Mouse (Mus musculus): Measurements from ENCODE around the gene Actn1. TPM values are rescaled to one million over a fixed set of nuclear protein-coding genes. Genes with fewer than 3 reads are reported as not detected.
"Not testable (repeated sequence)": the region's sequence is repeated elsewhere in the genome, so short reads cannot be mapped to it uniquely, and the experiment has no call there.

The Actn1 gene
- polyA plus RNA-seq, 1 experiment from 2014 or later: 27.2 TPM

GRCm38 (mm10) chr12:80269303-80269702 lies 9.1 kb upstream of the Actn1 start:
- Histone ChIP-seq H3K4me2 (ENCODE audit: low read depth, low read length, severe bottlenecking) (no peak overlapping the region), H3K4me3 (ENCODE audit: low read depth, low read length) (no peak overlapping the region), H3K4me1 (replicated peaks; ENCODE audit: control insufficient read depth, insufficient read depth, low read length) (0 out of 2 replicates have a peak, but pooled peaks cover 2% of the 10 kb centered on the region), H3K9me3 (ENCODE audit: control insufficient read depth, low read length) (no peaks in the 10 kb centered on the region), H3K27ac (ENCODE audit: low read depth, low read length) (no peak overlapping the region), H3K9ac (ENCODE audit: low read length) (no peak overlapping the region), H3K36me3 (ENCODE audit: control insufficient read depth, insufficient read depth, low read length) (no peaks in the 10 kb centered on the region), H3K27me3 (ENCODE audit: control insufficient read depth, insufficient read depth, low read length) (no peaks in the 10 kb centered on the region)
- ATAC-seq (replicated peaks; ENCODE audit: low FRiP score): no peak
- 92% methylated on average over 2 of the region's 2 CpGs for WGBS
- no peak for DNase-seq (ENCODE audit: low spot score)

GRCm38 (mm10) chr12:80267962-80268361 lies 7.8 kb upstream of the Actn1 start:
- Histone ChIP-seq H3K9me3 (ENCODE audit: control insufficient read depth, low read length) (no peaks in the 10 kb centered on the region), H3K27me3 (ENCODE audit: control insufficient read depth, insufficient read depth, low read length) (no peaks in the 10 kb centered on the region), H3K27ac (ENCODE audit: low read depth, low read length) (no peak overlapping the region), H3K4me3 (ENCODE audit: low read depth, low read length) (no peak overlapping the region), H3K4me1 (replicated peaks; ENCODE audit: control insufficient read depth, insufficient read depth, low read length) (0 out of 2 replicates have a peak, but pooled peaks cover 2% of the 10 kb centered on the region), H3K9ac (ENCODE audit: low read length) (no peak overlapping the region), H3K4me2 (ENCODE audit: low read depth, low read length, severe bottlenecking) (no peak overlapping the region), H3K36me3 (ENCODE audit: control insufficient read depth, insufficient read depth, low read length) (no peaks in the 10 kb centered on the region)
- ATAC-seq (replicated peaks; ENCODE audit: low FRiP score): no peak
- no peak for DNase-seq (ENCODE audit: low spot score)
- WGBS: 87% methylated on average over 6 of the region's 6 CpGs

GRCm38 (mm10) chr12:80264388-80264787 lies 4.2 kb upstream of the Actn1 start:
- H3K27me3 ChIP-seq (ENCODE audit: control insufficient read depth, insufficient read depth, low read length); H3K4me2 ChIP-seq (ENCODE audit: low read depth, low read length, severe bottlenecking); H3K9ac ChIP-seq (ENCODE audit: low read length); ATAC-seq (replicated peaks; ENCODE audit: low FRiP score); H3K9me3 ChIP-seq (ENCODE audit: control insufficient read depth, low read length); H3K4me1 ChIP-seq (replicated peaks; ENCODE audit: control insufficient read depth, insufficient read depth, low read length); H3K36me3 ChIP-seq (ENCODE audit: control insufficient read depth, insufficient read depth, low read length); DNase-seq (ENCODE audit: low spot score); H3K4me3 ChIP-seq (ENCODE audit: low read depth, low read length); H3K27ac ChIP-seq (ENCODE audit: low read depth, low read length): not testable (repeated sequence)
- 86% methylated on average over 7 of the region's 7 CpGs for WGBS

- no peaks in the 10 kb centered on the region for H3K9me3 ChIP-seq (ENCODE audit: control insufficient read depth, low read length)
- 12% methylated on average over 25 of the region's 25 CpGs for WGBS
- H3K4me3 ChIP-seq (ENCODE audit: low read depth, low read length): peak overlapping the region; percentile 72
- H3K4me2 ChIP-seq (ENCODE audit: low read depth, low read length, severe bottlenecking): peak overlapping the region; percentile 80
- peak; percentile 34 for ATAC-seq (replicated peaks; ENCODE audit: low FRiP score)
- peaks cover 4% of the 10 kb centered on the region; the same call in 1 of the 2 replicates for H3K4me1 ChIP-seq (replicated peaks; ENCODE audit: control insufficient read depth, insufficient read depth, low read length)
- no peaks in the 10 kb centered on the region for H3K36me3 ChIP-seq (ENCODE audit: control insufficient read depth, insufficient read depth, low read length)
- DNase-seq (ENCODE audit: low spot score): peak; percentile 56
- H3K9ac ChIP-seq (ENCODE audit: low read length): peak overlapping the region; percentile 83
- no peaks in the 10 kb centered on the region for H3K27me3 ChIP-seq (ENCODE audit: control insufficient read depth, insufficient read depth, low read length)
- H3K27ac ChIP-seq (ENCODE audit: low read depth, low read length): peak overlapping the region; percentile 46; the same call in 1 of the 2 replicates
Measured at GRCm38 (mm10) chr12:80260744-80261695, 849 bp upstream of the Actn1 start.

GRCm38 (mm10) chr12:80259216-80260055 lies 735 bp downstream of the Actn1 start:
- Histone ChIP-seq H3K4me1 (replicated peaks; ENCODE audit: control insufficient read depth, insufficient read depth, low read length) (peaks cover 4% of the 10 kb centered on the region; the same call in 1 of the 2 replicates), H3K9ac (ENCODE audit: low read length) (peak overlapping the region; percentile 83), H3K4me3 (ENCODE audit: low read depth, low read length) (peak overlapping the region; percentile 72), H3K9me3 (ENCODE audit: control insufficient read depth, low read length) (no peaks in the 10 kb centered on the region), H3K27me3 (ENCODE audit: control insufficient read depth, insufficient read depth, low read length) (no peaks in the 10 kb centered on the region), H3K4me2 (ENCODE audit: low read depth, low read length, severe bottlenecking) (peak overlapping the region; percentile 80), H3K27ac (ENCODE audit: low read depth, low read length) (peak overlapping the region; percentile 85), H3K36me3 (ENCODE audit: control insufficient read depth, insufficient read depth, low read length) (no peaks in the 10 kb centered on the region)
- under 1% methylated on average over 64 of the region's 64 CpGs for whole genome bisulfite sequencing
- peak; percentile 89 for DNase-seq (ENCODE audit: low spot score)
- peak; percentile 83 for ATAC-seq (replicated peaks; ENCODE audit: low FRiP score)

- peak overlapping the region; percentile 72 for H3K4me3 ChIP-seq (ENCODE audit: low read depth, low read length)
- ATAC-seq (replicated peaks; ENCODE audit: low FRiP score) (no peak), DNase-seq (ENCODE audit: low spot score) (no peak)
- peaks cover 4% of the 10 kb centered on the region; the same call in 1 of the 2 replicates for H3K4me1 ChIP-seq (replicated peaks; ENCODE audit: control insufficient read depth, insufficient read depth, low read length)
- H3K9me3 ChIP-seq (ENCODE audit: control insufficient read depth, low read length): no peaks in the 10 kb centered on the region
- peak overlapping the region; percentile 83 for H3K9ac ChIP-seq (ENCODE audit: low read length)
- 0% methylated on average over 19 of the region's 22 CpGs for WGBS
- no peaks in the 10 kb centered on the region for H3K36me3 ChIP-seq (ENCODE audit: control insufficient read depth, insufficient read depth, low read length)
- H3K27ac ChIP-seq (ENCODE audit: low read depth, low read length): peak overlapping the region; percentile 85; the same call in 1 of the 2 replicates
- H3K4me2 ChIP-seq (ENCODE audit: low read depth, low read length, severe bottlenecking): peak overlapping the region; percentile 80
- no peaks in the 10 kb centered on the region for H3K27me3 ChIP-seq (ENCODE audit: control insufficient read depth, insufficient read depth, low read length)
Measured at GRCm38 (mm10) chr12:80258520-80259215, 1.5 kb downstream of the Actn1 start.

GRCm38 (mm10) chr12:80251978-80252377 lies 8.2 kb downstream of the Actn1 start:
- no peaks in the 10 kb centered on the region for H3K36me3 ChIP-seq (ENCODE audit: control insufficient read depth, insufficient read depth, low read length)
- WGBS: 62% methylated on average over 2 of the region's 2 CpGs
- H3K27me3 ChIP-seq (ENCODE audit: control insufficient read depth, insufficient read depth, low read length): no peaks in the 10 kb centered on the region
- H3K27ac ChIP-seq (ENCODE audit: low read depth, low read length): no peak overlapping the region
- no peak overlapping the region for H3K4me3 ChIP-seq (ENCODE audit: low read depth, low read length)
- H3K4me2 ChIP-seq (ENCODE audit: low read depth, low read length, severe bottlenecking): no peak overlapping the region
- no peak for ATAC-seq (replicated peaks; ENCODE audit: low FRiP score)
- H3K9ac ChIP-seq (ENCODE audit: low read length): no peak overlapping the region
- H3K4me1 ChIP-seq (replicated peaks; ENCODE audit: control insufficient read depth, insufficient read depth, low read length): no peaks in the 10 kb centered on the region; the same call in 1 of the 2 replicates
- H3K9me3 ChIP-seq (ENCODE audit: control insufficient read depth, low read length): no peaks in the 10 kb centered on the region
- DNase-seq (ENCODE audit: low spot score): no peak

GRCm38 (mm10) chr12:80251554-80251953 lies 8.6 kb downstream of the Actn1 start:
- WGBS: 67% methylated on average over 3 of the region's 3 CpGs

More at GRCm38 (mm10) chr12:80251554-80251953, 8.6 kb downstream of the Actn1 start:
- DNase-seq (ENCODE audit: low spot score) (no peak), ATAC-seq (replicated peaks; ENCODE audit: low FRiP score) (no peak)
- no peak overlapping the region for H3K27ac ChIP-seq (ENCODE audit: low read depth, low read length)
- no peak overlapping the region for H3K4me2 ChIP-seq (ENCODE audit: low read depth, low read length, severe bottlenecking)
- no peaks in the 10 kb centered on the region for H3K27me3 ChIP-seq (ENCODE audit: control insufficient read depth, insufficient read depth, low read length)
- H3K4me1 ChIP-seq (replicated peaks; ENCODE audit: control insufficient read depth, insufficient read depth, low read length): no peaks in the 10 kb centered on the region; the same call in 1 of the 2 replicates
- H3K9ac ChIP-seq (ENCODE audit: low read length): no peak overlapping the region
- H3K36me3 ChIP-seq (ENCODE audit: control insufficient read depth, insufficient read depth, low read length): no peaks in the 10 kb centered on the region
- H3K9me3 ChIP-seq (ENCODE audit: control insufficient read depth, low read length): no peaks in the 10 kb centered on the region
- H3K4me3 ChIP-seq (ENCODE audit: low read depth, low read length): no peak overlapping the region
